Mouse (Mus musculus): ENCODE results near the gene Dhx33. TPM values are rescaled to one million over a fixed set of nuclear protein-coding genes. Genes with fewer than 3 reads are reported as not detected.

Dhx33 gene
- total RNA-seq, 2 experiments from 2014 or later = 27.6 to 34.1 TPM

GRCm38 (mm10) chr11:71018416-71019200 is 14.4 kb upstream of the Dhx33 start:
- TF ChIP-seq CTCF (IDR thresholded peaks at IDR 0.05) = no peak
- DNase-seq (ENCODE audit: extremely low spot score in 1 of 2, low spot score in 2 of 2) = no peak
- Histone ChIP-seq H3K27ac (peak overlapping the region; percentile 90), H3K4me3 (peak overlapping the region; percentile 78)
- intact Hi-C loops (cut with DNase I) = loop anchor here (1.0 kb wide), 1 partner anchor 14 kb away; the partner anchor contains the start of gene Dhx33

- DNase-seq (ENCODE audit: extremely low spot score in 1 of 2, low spot score in 2 of 2) = no peak
- Histone ChIP-seq H3K4me3 (no peak overlapping the region), H3K27ac (no peak overlapping the region)
- intact Hi-C loops (cut with DNase I) = no loop called here
- TF ChIP-seq CTCF (IDR thresholded peaks at IDR 0.05) = no peak
Measured at GRCm38 (mm10) chr11:71017051-71017450, 12.8 kb upstream of the Dhx33 start.

DNA sequence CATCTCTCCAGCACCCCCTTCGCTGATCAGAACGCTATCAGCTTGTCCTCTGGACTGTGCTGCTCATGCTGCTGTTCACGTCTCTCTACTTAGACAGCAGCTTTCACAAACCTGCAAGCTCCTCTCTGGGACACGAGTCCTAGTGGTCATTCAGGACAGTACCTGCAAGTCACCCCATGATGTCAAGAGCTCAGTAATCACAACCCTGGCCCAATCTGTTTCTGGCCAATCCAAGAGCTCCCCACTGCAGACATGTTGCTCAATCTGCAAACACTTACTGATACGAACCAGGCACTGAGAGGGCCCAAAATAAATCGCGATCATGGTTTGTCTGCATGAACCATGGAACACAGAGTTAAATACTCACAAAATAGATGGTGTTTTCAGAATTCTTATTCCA is 8.5 kb upstream of the Dhx33 start:
- DNase-seq (ENCODE audit: extremely low spot score in 1 of 2, low spot score in 2 of 2) = no peak
- H3K4me3 ChIP-seq = no peak overlapping the region
- H3K27ac ChIP-seq = no peak overlapping the region
- intact Hi-C loops (cut with DNase I) = no loop called here
- TF ChIP-seq CTCF (IDR thresholded peaks at IDR 0.05) = no peak

GRCm38 (mm10) chr11:71008321-71008720 is 4.1 kb upstream of the Dhx33 start:
- no peak for DNase-seq (ENCODE audit: extremely low spot score in 1 of 2, low spot score in 2 of 2)
- Histone ChIP-seq H3K4me3 (no peak overlapping the region), H3K27ac (no peak overlapping the region)
- TF ChIP-seq CTCF (IDR thresholded peaks at IDR 0.05) = no peak
- intact Hi-C loops (cut with DNase I) = no loop called here

DNA sequence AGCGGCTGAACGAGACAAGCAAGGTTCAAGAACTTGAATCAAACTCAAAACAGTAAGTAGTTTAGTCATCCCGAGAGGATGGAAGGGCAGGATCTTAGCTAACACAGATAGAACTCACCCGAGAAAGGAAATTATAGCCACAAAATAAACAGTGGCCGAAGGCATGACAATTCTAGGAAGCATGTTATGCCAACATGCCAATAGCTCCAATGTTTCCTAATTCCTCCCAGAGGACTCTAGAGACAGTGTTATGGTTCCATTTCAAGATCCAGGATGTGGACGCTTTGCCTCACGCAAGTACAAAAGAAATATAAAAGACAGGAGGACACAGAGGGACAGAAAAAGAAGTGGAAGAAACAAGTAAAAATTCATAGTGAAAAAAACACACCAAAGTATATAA is 3.6 kb upstream of the Dhx33 start:
- Histone ChIP-seq H3K27ac (no peak overlapping the region), H3K4me3 (no peak overlapping the region)
- intact Hi-C loops (cut with DNase I) = no loop called here
- DNase-seq (ENCODE audit: extremely low spot score in 1 of 2, low spot score in 2 of 2) = no peak
- no peak for TF ChIP-seq CTCF (IDR thresholded peaks at IDR 0.05)

DNA sequence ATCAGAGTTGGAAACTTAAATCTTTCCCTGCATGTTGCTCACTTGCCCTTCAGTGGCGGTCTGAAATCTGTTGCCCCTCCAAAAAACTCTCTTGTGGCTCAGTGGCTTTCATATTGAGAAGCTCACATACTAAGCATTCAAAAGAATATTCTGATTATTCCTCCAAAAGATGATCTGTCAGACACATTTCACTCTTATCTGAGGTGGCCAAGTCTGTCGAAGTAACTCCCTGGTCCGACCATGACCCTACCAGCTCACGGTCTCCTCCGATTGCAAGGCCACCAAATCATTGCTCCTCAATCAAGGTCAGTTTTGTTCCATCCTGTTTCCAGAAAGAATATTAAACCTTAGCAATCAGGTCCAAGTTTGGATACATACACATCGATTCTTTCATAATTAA is 2.8 kb upstream of the Dhx33 start:
- TF ChIP-seq CTCF (IDR thresholded peaks at IDR 0.05) = no peak
- DNase-seq (ENCODE audit: extremely low spot score in 1 of 2, low spot score in 2 of 2) = no peak
- Histone ChIP-seq H3K27ac (no peak overlapping the region), H3K4me3 (no peak overlapping the region)
- intact Hi-C loops (cut with DNase I) = no loop called here

- no peak for DNase-seq (ENCODE audit: extremely low spot score in 1 of 2, low spot score in 2 of 2)
- H3K4me3 ChIP-seq = peak overlapping the region; percentile 82
- intact Hi-C loops (cut with DNase I) = no loop called here
- H3K27ac ChIP-seq = peak overlapping the region; percentile 66
- TF ChIP-seq CTCF (IDR thresholded peaks at IDR 0.05) = no peak
Measured at GRCm38 (mm10) chr11:71005046-71005445, 809 bp upstream of the Dhx33 start.

DNA sequence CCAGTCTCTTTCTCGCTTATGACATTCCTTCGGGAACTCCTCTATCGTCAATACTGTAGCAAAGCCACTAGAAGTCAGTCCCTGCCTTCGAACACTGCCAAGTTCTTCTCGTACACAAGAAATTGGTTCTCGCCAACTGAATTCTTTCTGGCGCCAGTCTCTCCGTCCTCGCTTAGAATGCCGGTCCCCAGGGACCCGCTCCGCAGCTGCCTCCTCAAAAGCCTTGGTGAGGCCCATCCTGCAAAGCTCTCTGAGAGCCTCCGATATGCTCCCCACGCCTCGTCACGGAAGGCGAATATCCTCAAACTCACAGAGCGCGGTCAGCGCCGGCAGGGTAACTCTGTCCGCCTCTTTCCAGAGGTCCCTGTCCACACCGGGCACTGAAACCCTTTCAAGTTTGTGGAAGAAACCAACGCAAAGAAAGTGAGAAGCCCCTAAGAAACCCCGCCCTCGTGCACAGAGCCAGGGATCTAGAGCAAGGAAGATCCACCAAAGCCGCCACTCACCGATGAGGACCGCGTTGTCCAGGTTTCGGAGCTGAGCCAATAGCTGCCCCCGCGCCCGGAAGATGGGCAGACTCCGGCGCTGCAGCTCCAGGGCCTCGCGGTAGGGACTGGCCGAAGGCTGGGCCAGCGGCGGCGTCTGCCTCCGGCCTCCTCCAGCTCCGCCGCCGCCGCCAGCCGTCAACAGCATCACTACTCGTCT is 474 bp downstream of the Dhx33 start:
- no peak for DNase-seq (ENCODE audit: extremely low spot score in 1 of 2, low spot score in 2 of 2)
- H3K4me3 ChIP-seq = peak overlapping the region; percentile 82
- peak overlapping the region; percentile 77 for H3K27ac ChIP-seq
- no peak for TF ChIP-seq CTCF (IDR thresholded peaks at IDR 0.05)
- intact Hi-C loops (cut with DNase I) = loop anchor here (1.0 to 5.0 kb wide), 3 partner anchors 16 to 49 kb away; partner anchors contain the start of genes Derl2 and Mis12

DNA sequence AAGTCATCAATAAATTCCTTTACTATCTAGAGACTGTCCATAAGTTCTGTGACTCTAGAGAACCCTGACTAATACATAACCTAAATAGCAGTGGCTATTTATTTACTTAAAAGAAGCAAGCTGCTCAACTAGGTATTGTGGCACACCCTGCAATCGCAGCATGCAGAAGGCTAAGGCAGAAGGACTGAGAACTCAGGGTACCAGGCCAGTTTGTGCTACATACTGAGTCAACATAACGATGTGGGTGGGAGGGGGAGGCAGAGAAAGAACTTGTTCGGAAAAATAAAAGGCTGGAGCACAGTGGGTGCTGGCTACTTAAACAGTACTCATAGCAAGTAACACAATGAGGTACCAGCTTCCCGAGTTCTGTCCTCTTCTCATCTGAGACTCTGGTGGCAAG is 3.1 kb downstream of the Dhx33 start:
- Histone ChIP-seq H3K27ac (no peak overlapping the region), H3K4me3 (no peak overlapping the region)
- intact Hi-C loops (cut with DNase I) = loop anchor here (5.0 kb wide), 1 partner anchor 51 kb away; no protein-coding TSS in a partner anchor
- DNase-seq (ENCODE audit: extremely low spot score in 1 of 2, low spot score in 2 of 2) = no peak
- no peak for TF ChIP-seq CTCF (IDR thresholded peaks at IDR 0.05)

GRCm38 (mm10) chr11:70982557-70983228 is 21.5 kb downstream of the Dhx33 start, which contains the start of gene C1qbp:
Gene C1qbp (minus strand): TSS chr11:70983026.
- intact Hi-C loops (cut with DNase I) = loop anchor here (1.0 to 5.0 kb wide), 2 partner anchors 22 to 70 kb away; partner anchors contain the start of gene Dhx33
- Histone ChIP-seq H3K4me3 (peak within 1 kb of the TSS; percentile 83), H3K27ac (peak within 1 kb of the TSS; percentile 82)
- TF ChIP-seq CTCF (IDR thresholded peaks at IDR 0.05) = peak; percentile 99
- peak; percentile 93 to 96 for DNase-seq (ENCODE audit: extremely low spot score in 1 of 2, low spot score in 2 of 2)

DNA sequence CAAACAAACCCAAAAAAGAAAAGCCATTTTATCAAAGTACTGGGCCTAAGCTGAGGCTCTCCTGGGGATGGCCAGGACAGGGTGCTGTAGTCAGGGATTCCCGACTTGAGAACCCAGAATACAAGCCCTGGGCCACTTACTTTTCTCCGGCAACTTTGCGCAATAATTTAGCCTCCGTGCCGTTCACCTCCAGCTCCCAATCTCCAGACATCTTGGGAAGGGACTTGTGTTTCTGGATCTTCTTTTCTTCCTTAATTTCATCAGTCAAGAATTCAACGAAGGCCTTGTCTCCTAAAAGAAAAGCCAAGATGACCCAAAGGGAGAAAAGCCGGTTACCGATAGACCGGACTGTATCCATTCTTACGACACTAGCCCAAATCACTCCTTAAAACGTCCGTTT is 22.2 kb downstream of the Dhx33 start:
- Histone ChIP-seq H3K4me3 (peak overlapping the region; percentile 83), H3K27ac (no peak overlapping the region; the same call in 1 of the 2 replicates)
- intact Hi-C loops (cut with DNase I) = loop anchor here (1.0 to 5.0 kb wide), 2 partner anchors 22 to 70 kb away; partner anchors contain the start of gene Dhx33
- no peak for TF ChIP-seq CTCF (IDR thresholded peaks at IDR 0.05)
- no peak for DNase-seq (ENCODE audit: extremely low spot score in 1 of 2, low spot score in 2 of 2)
